Mouse (Mus musculus) heart, postnatal 0 days (tissue): ENCODE data around the gene Dvl2.

ENCODE experiments used
- CTCF ChIP-seq: IDR thresholded peaks from 2 replicates; pipeline ENCODE4 v1.5.1; 2016; ENCODE audit warnings: antibody characterized with exemption, control low read depth, low read depth
- EP300 ChIP-seq: IDR thresholded peaks from 2 replicates; pipeline ENCODE4 v1.6.1; 2016; ENCODE audit warnings: antibody characterized with exemption, low read depth

GRCm38 (mm10) chr11:69980196-69981140 is 19.9 kb upstream of the Dvl2 start:
- TF ChIP-seq CTCF (no peak), EP300 (peak; percentile 66)
